Mouse (Mus musculus): ENCODE results near the gene Slc25a39.

The Slc25a39 gene

GRCm38 (mm10) chr11:102435754-102436470 is 28.2 kb upstream of the Slc25a39 start:
- no peak for DNase-seq

DNA sequence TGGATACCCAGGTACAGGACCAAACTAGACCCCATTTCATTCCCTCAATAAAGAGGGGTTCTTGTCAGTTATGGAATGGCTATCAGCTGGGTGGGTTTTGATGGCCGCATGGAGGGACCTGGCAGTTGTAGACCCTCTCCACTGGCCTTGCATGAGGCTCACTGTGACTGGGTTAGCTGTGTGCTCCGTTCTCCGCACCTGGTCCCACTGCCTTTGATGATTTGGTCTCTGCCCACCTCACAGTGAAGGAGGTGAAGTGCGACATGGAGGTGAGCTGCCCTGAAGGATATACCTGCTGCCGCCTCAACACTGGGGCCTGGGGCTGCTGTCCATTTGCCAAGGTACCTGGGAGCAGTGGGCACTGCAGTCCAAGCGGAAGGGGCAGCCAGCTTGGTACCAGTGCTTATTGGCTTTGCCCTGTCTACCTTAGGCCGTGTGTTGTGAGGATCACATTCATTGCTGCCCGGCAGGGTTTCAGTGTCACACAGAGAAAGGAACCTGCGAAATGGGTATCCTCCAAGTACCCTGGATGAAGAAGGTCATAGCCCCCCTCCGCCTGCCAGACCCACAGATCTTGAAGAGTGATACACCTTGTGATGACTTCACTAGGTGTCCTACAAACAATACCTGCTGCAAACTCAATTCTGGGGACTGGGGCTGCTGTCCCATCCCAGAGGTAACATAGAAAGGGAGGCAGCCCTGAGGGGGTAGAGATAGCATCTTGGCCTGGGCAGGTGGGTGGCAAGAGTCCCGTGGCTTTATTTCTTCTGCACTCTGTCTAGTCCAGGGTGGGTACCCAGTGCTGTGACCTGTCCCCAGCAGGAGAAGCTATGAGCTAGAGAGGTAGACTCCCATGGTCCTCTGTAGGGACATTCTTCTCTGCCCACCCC is 27.3 kb upstream of the Slc25a39 start:
- no peak for DNase-seq

DNA sequence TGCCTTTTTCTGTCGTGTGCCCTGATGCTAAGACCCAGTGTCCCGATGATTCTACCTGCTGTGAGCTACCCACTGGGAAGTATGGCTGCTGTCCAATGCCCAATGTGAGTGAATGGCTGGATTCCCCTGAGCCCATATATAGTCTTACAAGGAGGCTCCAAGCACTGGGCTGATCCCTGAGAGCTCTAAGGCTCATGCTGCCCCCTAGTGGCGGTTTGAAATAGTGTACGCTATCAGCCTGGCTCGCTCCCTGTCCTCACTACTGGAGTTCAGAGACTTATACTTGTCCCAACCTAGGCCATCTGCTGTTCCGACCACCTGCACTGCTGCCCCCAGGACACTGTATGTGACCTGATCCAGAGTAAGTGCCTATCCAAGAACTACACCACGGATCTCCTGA is 26.7 kb upstream of the Slc25a39 start:
- peak; percentile 90 for DNase-seq

GRCm38 (mm10) chr11:102433866-102434265 is 26.1 kb upstream of the Slc25a39 start:
- no peak for DNase-seq

GRCm38 (mm10) chr11:102432896-102433295 is 25.1 kb upstream of the Slc25a39 start:
- DNase-seq = peak; percentile 81

- DNase-seq = no peak
Measured at GRCm38 (mm10) chr11:102432115-102432843, 24.5 kb upstream of the Slc25a39 start.

- no peak for DNase-seq
Measured at GRCm38 (mm10) chr11:102431728-102432114, 24.0 kb upstream of the Slc25a39 start.

GRCm38 (mm10) chr11:102431018-102431645 is 23.4 kb upstream of the Slc25a39 start:
- peak; percentile 89 for DNase-seq

- DNase-seq = peak; percentile 98
Measured at GRCm38 (mm10) chr11:102430121-102431017, 22.6 kb upstream of the Slc25a39 start, which contains the start of gene Grn. TSS of gene Grn (plus strand) at chr11:102430315.

- no peak for DNase-seq
Measured at GRCm38 (mm10) chr11:102429551-102429950, 21.8 kb upstream of the Slc25a39 start.

- no peak for DNase-seq
Measured at GRCm38 (mm10) chr11:102428981-102429540, 21.3 kb upstream of the Slc25a39 start.

- no peak for DNase-seq
Measured at GRCm38 (mm10) chr11:102425555-102426316, 18.0 kb upstream of the Slc25a39 start.

DNA sequence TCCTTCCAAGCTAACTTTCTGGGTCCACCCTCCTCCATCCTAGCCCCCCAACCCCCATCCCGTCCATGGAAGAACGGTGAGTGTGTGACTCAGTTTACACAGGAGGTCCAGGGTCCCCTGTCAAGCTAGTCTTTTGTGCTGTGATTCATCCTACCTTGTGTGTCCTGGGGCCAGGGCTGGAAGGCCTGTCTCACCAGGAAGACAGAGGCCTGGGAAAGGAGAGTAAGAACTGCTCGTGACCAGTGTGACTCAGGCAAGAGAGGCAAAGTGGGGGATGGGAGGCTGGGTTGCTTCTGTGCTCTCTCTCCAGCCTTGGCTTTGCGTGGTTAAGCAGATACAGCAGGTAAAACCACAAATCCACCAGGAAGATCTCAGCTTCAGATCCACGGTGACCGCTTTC is 16.9 kb upstream of the Slc25a39 start:
- no peak for DNase-seq

DNA sequence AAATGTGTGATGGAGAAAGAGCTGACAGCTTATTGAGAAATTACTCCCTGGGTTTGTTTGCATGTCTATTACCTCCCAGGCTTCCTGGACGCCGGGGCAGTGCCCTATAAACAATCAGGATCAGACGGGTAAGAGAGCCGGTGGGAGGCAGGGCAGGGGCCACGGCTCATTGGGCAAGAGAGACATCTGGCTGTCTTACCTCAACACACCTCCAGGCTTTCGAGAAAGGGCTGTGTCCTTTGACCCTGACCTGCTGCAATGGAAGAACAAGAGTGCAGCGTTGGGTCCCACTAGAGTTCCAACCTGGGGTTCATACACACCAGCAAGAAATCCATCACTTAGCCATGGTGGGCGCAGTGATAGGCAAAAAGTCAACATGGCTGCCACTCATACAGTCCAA is 13.8 kb upstream of the Slc25a39 start:
- DNase-seq = no peak

DNA sequence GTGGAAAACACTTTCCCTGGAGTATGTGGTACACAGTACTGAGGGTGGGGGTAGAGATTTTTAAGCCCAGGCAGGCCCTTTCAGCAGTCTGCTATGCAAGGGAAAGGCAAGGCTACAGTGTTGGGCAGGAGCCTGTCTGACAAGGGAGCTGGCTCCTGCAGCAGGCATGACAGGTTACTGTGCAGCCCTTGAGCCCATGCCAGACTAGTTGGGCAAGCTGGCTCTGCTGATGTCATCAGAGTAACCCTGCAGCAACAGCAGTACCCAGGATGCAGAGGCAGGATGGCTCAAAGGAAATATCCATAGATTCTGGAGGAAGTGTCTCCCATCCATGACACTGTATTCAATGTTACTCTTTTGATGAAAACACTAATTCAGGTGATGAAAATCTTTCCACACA is 11.1 kb upstream of the Slc25a39 start:
- DNase-seq = no peak

DNA sequence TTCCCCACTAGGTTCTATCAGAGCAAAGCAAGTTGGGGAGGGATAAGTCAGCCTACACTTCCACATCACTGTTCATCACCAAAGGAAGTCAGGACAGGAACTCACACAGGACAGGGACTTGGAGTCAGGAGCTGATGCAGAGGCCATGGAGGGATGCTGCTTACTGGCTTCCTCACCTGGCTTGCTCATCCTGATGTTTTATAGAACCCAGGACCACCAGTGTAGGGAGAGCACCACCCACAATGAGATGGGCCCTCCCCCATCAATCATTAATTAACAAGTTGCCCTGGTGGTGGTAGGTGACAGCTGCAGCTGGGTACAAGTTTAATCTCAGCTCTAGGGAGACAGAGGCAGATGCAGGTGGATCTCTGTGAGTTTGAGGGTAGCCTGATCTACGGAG is 9.4 kb upstream of the Slc25a39 start:
- DNase-seq = no peak

DNA sequence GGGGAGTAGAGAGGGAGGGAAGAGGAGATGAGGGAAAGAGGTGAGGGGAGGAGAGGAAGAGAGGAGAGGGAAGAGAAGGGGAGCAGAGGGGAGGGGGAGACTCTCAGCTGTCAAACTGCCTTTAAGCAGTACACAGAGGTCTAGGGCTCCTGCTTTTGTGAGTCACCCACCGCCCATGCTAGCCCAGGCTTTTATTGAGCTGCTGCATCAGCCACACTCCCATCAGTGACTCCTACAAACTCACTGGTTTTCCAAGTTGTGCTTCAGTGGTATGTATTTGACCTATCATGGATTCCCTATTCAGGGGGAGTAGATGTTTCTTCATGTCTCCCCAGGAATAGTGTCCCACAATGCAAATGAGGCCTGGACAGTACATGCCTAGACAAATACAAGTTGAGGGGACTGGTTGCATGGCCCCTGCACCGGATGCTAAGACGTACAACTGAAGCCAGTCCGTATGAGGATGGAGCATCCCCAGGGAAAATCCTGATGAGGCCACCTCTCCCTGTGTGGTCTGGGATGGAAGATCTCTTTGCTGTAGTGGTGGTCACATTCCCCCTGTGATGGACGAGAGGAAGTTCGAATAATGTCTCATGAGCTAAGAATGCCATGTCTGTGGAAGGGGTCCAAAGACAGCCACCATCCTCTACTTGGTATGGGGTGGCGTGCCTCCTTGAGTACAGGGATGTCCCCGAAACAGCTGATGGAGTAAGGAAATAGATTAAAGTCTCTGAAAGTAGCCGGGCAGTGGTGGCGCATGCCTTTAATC is 7.5 kb upstream of the Slc25a39 start:
- no peak for DNase-seq

- no peak for DNase-seq
Measured at GRCm38 (mm10) chr11:102413059-102413458, 5.3 kb upstream of the Slc25a39 start.

DNA sequence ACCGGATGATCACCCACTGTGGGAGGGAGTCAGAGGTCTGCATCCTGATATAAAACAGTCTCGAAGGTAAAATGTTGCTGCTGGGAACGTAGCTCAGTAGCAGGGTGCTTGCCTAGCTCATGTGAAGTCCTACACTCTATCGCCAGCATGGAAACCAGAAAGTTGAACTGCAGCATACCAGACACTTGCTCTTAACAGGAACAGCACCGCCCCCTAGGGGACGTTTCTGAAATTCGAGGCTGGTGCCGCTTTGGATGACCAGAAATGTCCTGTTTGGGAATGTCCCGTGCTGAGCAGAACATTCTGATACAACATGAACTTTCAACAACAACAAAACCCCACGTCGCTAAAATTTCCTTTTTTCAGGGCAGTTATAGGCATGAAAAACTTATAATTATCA is 4.0 kb upstream of the Slc25a39 start:
- peak; percentile 97 for DNase-seq

DNA sequence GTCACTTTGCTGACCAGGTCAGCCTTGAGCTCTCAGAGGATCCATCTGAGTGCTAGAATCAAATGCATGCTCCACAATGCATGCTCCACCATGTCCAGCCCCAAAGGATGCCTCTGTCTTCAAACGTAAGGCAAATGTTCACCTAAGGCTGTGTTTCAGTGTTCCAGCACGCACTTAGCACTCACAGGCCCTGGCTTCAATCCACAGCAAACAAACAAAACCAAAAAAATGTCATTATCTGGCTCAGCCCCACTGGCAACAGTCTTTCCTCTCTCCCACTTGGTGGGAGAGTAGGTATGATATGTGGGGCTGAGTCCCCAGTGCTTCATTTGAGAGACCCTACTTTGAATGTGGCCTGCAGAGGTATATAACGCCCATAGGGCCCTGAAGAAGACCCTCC is 3.3 kb upstream of the Slc25a39 start:
- DNase-seq = no peak
